Mouse (Mus musculus) MEL (cell line): ENCODE results near the gene Ak7. TPM values are rescaled to one million over a fixed set of nuclear protein-coding genes. Genes with fewer than 3 reads are reported as not detected.

Experiments
- DNase-seq: peaks from one replicate; pipeline ENCODE4 v3.0.0; 2011; ENCODE audit warnings: low read depth, low spot score
- H3K27ac ChIP-seq: 2 replicates; pipeline ENCODE4 v1.5.1; 2012; ENCODE audit warnings: low read depth, mild to moderate bottlenecking, control low read depth, low read length, moderate library complexity; ENCODE audit not compliant: control insufficient read depth
- H3K27me3 ChIP-seq, 2 experiments: fragments of 150-350 bp in 1 of 2; sonication (generic) in 1 of 2; 2 replicates each; pipeline ENCODE4 v1.6.1; 2012; ENCODE audit warnings: low read length in 2 of 2, mild to moderate bottlenecking in 2 of 2, improper control_type of control experiment in 1 of 2, moderate library complexity in 1 of 2; ENCODE audit not compliant: insufficient read depth in 2 of 2, control insufficient read depth in 1 of 2
- H3K36me3 ChIP-seq, 2 experiments: 2 replicates each; pipeline ENCODE4 v1.6.1; 2012 to 2014; ENCODE audit warnings: low read length in 2 of 2, improper control_type of control experiment in 1 of 2, inconsistent platforms in 1 of 2, mild to moderate bottlenecking in 1 of 2; ENCODE audit not compliant: insufficient read depth in 2 of 2, control insufficient read depth in 1 of 2
- H3K4me1 ChIP-seq, 2 experiments: fragments of 150-350 bp in 1 of 2; sonication (generic) in 1 of 2; 2 replicates each; pipeline ENCODE4 v1.6.1; 2012; ENCODE audit warnings: low read length in 2 of 2, improper control_type of control experiment in 1 of 2, mild to moderate bottlenecking in 1 of 2; ENCODE audit not compliant: insufficient read depth in 2 of 2, control insufficient read depth in 1 of 2
- H3K4me3 ChIP-seq, 2 experiments: fragments of 150-350 bp in 1 of 2; sonication (generic) in 1 of 2; 2 replicates each; pipeline ENCODE4 v1.5.1; 2012; ENCODE audit warnings: low read depth in 2 of 2, low read length in 2 of 2, mild to moderate bottlenecking in 2 of 2, moderate library complexity in 2 of 2, control low read depth in 1 of 2, improper control_type of control experiment in 1 of 2; ENCODE audit not compliant: control insufficient read depth in 1 of 2, insufficient read depth in 1 of 2
- H3K79me2 ChIP-seq: 2 replicates; pipeline ENCODE4 v1.6.1; 2012; ENCODE audit warnings: mild to moderate bottlenecking, low read length, moderate library complexity; ENCODE audit not compliant: control insufficient read depth, poor library complexity, insufficient read depth
- H3K9ac ChIP-seq: 2 replicates; pipeline ENCODE4 v1.6.1; 2012; ENCODE audit warnings: low read depth, mild to moderate bottlenecking, control low read depth, low read length, moderate library complexity; ENCODE audit not compliant: control insufficient read depth, poor library complexity, severe bottlenecking
- H3K9me3 ChIP-seq: fragments of 150-350 bp; sonication (generic); replicated peaks from 2 replicates; pipeline ENCODE4 v1.6.1; 2012; ENCODE audit warnings: mild to moderate bottlenecking, low read length, improper control_type of control experiment, moderate library complexity; ENCODE audit not compliant: insufficient read depth
- BHLHE40 ChIP-seq: IDR thresholded peaks from 2 replicates; pipeline ENCODE4 v1.6.1; 2012; ENCODE audit warnings: low read depth, mild to moderate bottlenecking, inconsistent platforms, low read length, improper control_type of control experiment, borderline replicate concordance
- CHD1 ChIP-seq: IDR thresholded peaks from 2 replicates; pipeline ENCODE4 v1.6.1; 2012; ENCODE audit warnings: low read depth, mild to moderate bottlenecking, inconsistent platforms, low read length, improper control_type of control experiment
- CHD2 ChIP-seq: IDR thresholded peaks from 2 replicates; pipeline ENCODE4 v1.6.1; 2011; ENCODE audit warnings: low read length, improper control_type of control experiment
- CTCF ChIP-seq, 3 experiments: IDR thresholded peaks in 2 of 3; conservative IDR thresholded peaks in 1 of 3; 2 replicates each; pipeline ENCODE4 v1.5.1; 2011 to 2012; ENCODE audit warnings: low read length in 3 of 3, low read depth in 2 of 3, mild to moderate bottlenecking in 2 of 3, improper control_type of control experiment in 1 of 3, inconsistent platforms in 1 of 3, mixed read lengths in 1 of 3, moderate library complexity in 1 of 3; ENCODE audit not compliant: control insufficient read depth in 1 of 3, insufficient read depth in 1 of 3, poor library complexity in 1 of 3, severe bottlenecking in 1 of 3
- E2F4 ChIP-seq: IDR thresholded peaks from 2 replicates; pipeline ENCODE4 v1.6.1; 2011; ENCODE audit warnings: low read depth, low read length, improper control_type of control experiment, borderline replicate concordance
- ELF1 ChIP-seq: IDR thresholded peaks from 2 replicates; pipeline ENCODE4 v1.6.1; 2014; ENCODE audit warnings: low read depth, mild to moderate bottlenecking, inconsistent platforms, low read length, improper control_type of control experiment, moderate library complexity
- ETS1 ChIP-seq: IDR thresholded peaks from 2 replicates; pipeline ENCODE4 v1.6.1; 2012; ENCODE audit warnings: low read depth, mild to moderate bottlenecking, inconsistent platforms, low read length, improper control_type of control experiment, moderate library complexity
- GATA1 ChIP-seq: IDR thresholded peaks from 2 replicates; pipeline ENCODE4 v1.6.1; 2011; ENCODE audit warnings: low read depth, low read length, improper control_type of control experiment
- HCFC1 ChIP-seq: IDR thresholded peaks from 2 replicates; pipeline ENCODE4 v1.6.1; 2012; ENCODE audit warnings: low read depth, mild to moderate bottlenecking, inconsistent platforms, low read length, improper control_type of control experiment, moderate library complexity
- JUND ChIP-seq: IDR thresholded peaks from 2 replicates; pipeline ENCODE4 v1.6.1; 2011; ENCODE audit warnings: low read depth, mild to moderate bottlenecking, improper control_type of control experiment, low read length
- KAT2A ChIP-seq: conservative IDR thresholded peaks from 2 replicates; pipeline ENCODE4 v1.6.1; 2012; ENCODE audit warnings: low read depth, low read length, improper control_type of control experiment, inconsistent platforms
- MAFK ChIP-seq: IDR thresholded peaks from 2 replicates; pipeline ENCODE4 v1.6.1; 2011; ENCODE audit warnings: low read depth, mild to moderate bottlenecking, low read length, improper control_type of control experiment, borderline replicate concordance
- MAZ ChIP-seq: IDR thresholded peaks from 2 replicates; pipeline ENCODE4 v1.6.1; 2012; ENCODE audit warnings: low read depth, mild to moderate bottlenecking, inconsistent platforms, low read length, improper control_type of control experiment
- NRF1 ChIP-seq: IDR thresholded peaks from 2 replicates; pipeline ENCODE4 v1.6.1; 2014; ENCODE audit warnings: low read depth, mild to moderate bottlenecking, inconsistent platforms, low read length, improper control_type of control experiment, moderate library complexity; ENCODE audit not compliant: poor library complexity, insufficient read depth, severe bottlenecking
- POLR2A ChIP-seq, 2 experiments: IDR thresholded peaks; 2 replicates each; pipeline ENCODE4 v1.6.1; 2011 to 2012; ENCODE audit warnings: low read length in 2 of 2, mild to moderate bottlenecking in 2 of 2, control low read depth in 1 of 2, improper control_type of control experiment in 1 of 2, low read depth in 1 of 2, moderate library complexity in 1 of 2; ENCODE audit not compliant: control insufficient read depth in 1 of 2, insufficient read depth in 1 of 2, poor library complexity in 1 of 2
- POLR2AphosphoS2 ChIP-seq: IDR thresholded peaks from 2 replicates; pipeline ENCODE4 v1.6.1; 2011; ENCODE audit warnings: low read length, improper control_type of control experiment
- RAD21 ChIP-seq: IDR thresholded peaks from 2 replicates; pipeline ENCODE4 v1.6.1; 2011; ENCODE audit warnings: mild to moderate bottlenecking, low read depth, low read length, improper control_type of control experiment
- RCOR1 ChIP-seq: IDR thresholded peaks from 2 replicates; pipeline ENCODE4 v1.6.1; 2012; ENCODE audit warnings: low read depth, mild to moderate bottlenecking, inconsistent platforms, low read length, improper control_type of control experiment
- SIN3A ChIP-seq: IDR thresholded peaks from 2 replicates; pipeline ENCODE4 v1.6.1; 2012; ENCODE audit warnings: low read length, improper control_type of control experiment, inconsistent platforms
- TCF12 ChIP-seq: IDR thresholded peaks from 2 replicates; pipeline ENCODE4 v1.6.1; 2014; ENCODE audit warnings: low read depth, mild to moderate bottlenecking, inconsistent platforms, low read length, improper control_type of control experiment, moderate library complexity
- UBTF ChIP-seq: IDR thresholded peaks from 2 replicates; pipeline ENCODE4 v1.6.1; 2012; ENCODE audit warnings: low read depth, mild to moderate bottlenecking, inconsistent platforms, low read length, improper control_type of control experiment, moderate library complexity, borderline replicate concordance; ENCODE audit not compliant: insufficient read depth
- ZC3H11A ChIP-seq: IDR thresholded peaks from 2 replicates; pipeline ENCODE4 v1.6.1; 2012; ENCODE audit warnings: low read depth, mild to moderate bottlenecking, inconsistent platforms, low read length, improper control_type of control experiment
- ZKSCAN1 ChIP-seq: IDR thresholded peaks from 2 replicates; pipeline ENCODE4 v1.6.1; 2012; ENCODE audit warnings: low read depth, mild to moderate bottlenecking, inconsistent platforms, low read length, improper control_type of control experiment, moderate library complexity
- ZMIZ1 ChIP-seq: IDR thresholded peaks from 2 replicates; pipeline ENCODE4 v1.6.1; 2012; ENCODE audit warnings: low read depth, mild to moderate bottlenecking, inconsistent platforms, low read length, improper control_type of control experiment, moderate library complexity
- ZNF384 ChIP-seq: IDR thresholded peaks from 2 replicates; pipeline ENCODE4 v1.6.1; 2012; ENCODE audit warnings: low read depth, mild to moderate bottlenecking, inconsistent platforms, low read length, improper control_type of control experiment
- polyA plus RNA-seq, 2 experiments: library from polyadenylated mRNA; stranded (reverse) in 1 of 2; unstranded in 1 of 2; fragments of >175 nt in 1 of 2; fragments of >200 nt in 1 of 2; gene quantifications; 2 replicates each; pipeline versions ENCODE4 v1.2.1 to v1.2.4; 2012; ENCODE audit warnings: low replicate concordance in 2 of 2, low read depth in 1 of 2; ENCODE audit not compliant: insufficient read length in 2 of 2, insufficient read depth in 1 of 2, missing spikeins in 1 of 2
- total RNA-seq: library from RNA; depleted of rRNA; stranded (reverse); fragments of 300-350 nt; gene quantifications from 2 replicates; pipeline ENCODE4 v1.2.3, GENCODE M21; 2012

Ak7 gene
- total and polyA plus RNA-seq, 3 experiments = 0.31 to 0.36 TPM; not detected in 1

GRCm38 (mm10) chr12:105784196-105784999 lies 78.6 kb downstream of the Ak7 start, which contains the start of gene Papola (continued):
- TF ChIP-seq KAT2A = peak; percentile 91
- 0 out of 6 replicates have a peak, but pooled peaks of 1 of the 3 experiments have one; percentile 0 for TF ChIP-seq CTCF (IDR thresholded peaks at IDR 0.05 in 2 of 3, conservative IDR thresholded peaks at IDR 0.05 in 1 of 3; ENCODE audit: control insufficient read depth in 1 of 3, insufficient read depth in 1 of 3, low read depth in 2 of 3, low read length in 3 of 3, poor library complexity in 1 of 3, severe bottlenecking in 1 of 3)
- no peak for TF ChIP-seq ZNF384
- peak; percentile 79; the same call in 1 of the 2 replicates for TF ChIP-seq POLR2AphosphoS2

DNA sequence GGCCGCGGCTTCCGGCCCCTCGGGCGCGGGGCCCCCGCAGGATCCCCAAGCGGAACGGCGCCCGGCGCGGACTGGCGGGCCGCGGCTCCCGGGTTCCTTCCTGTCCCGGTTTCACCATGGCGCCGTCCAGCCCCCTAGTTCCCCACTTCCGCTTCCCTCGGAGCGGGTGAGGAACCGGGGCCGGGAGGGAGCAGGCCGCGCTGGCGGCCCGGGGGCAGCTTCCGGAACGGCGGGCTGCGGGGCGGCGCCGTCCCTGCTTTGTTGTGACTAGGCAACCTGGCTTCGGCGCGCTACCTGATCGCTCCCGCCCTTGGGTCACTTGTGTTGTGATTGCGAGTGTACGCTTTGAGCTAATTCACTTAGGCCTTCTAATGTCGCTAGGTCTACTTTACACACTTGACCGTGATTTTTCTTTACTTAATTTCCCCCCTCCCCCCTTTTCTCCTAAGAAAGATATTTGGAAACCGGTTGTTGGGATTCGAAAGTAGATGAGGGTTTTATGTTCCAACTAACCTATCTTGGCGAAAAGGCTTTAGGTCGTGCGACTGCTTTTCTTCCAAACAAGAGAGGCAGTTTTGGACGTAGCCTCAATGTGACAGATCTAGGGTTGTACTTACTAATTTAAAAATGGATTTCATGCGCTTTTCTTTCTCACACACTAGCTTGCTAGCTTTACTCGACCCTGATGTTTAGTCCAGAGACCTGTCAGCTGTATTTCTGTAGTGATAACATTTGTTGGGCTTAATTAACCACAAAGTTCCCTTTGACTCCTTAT lies 79.4 kb downstream of the Ak7 start:
- DNase-seq = peak; percentile 77
- peak overlapping the region; percentile 96 for H3K9ac ChIP-seq
- no peaks in the 10 kb centered on the region for H3K9me3 ChIP-seq
- peaks cover 51% of the 10 kb centered on the region for H3K79me2 ChIP-seq
- peak overlapping the region; percentile 95 for H3K27ac ChIP-seq
- H3K4me1 ChIP-seq = peaks cover 6% of the 10 kb centered on the region in 2 experiments; a peak in 3 of 4 replicates
- no peaks in the 10 kb centered on the region for H3K27me3 ChIP-seq
- TF ChIP-seq CTCF (IDR thresholded peaks at IDR 0.05 in 2 of 3, conservative IDR thresholded peaks at IDR 0.05 in 1 of 3; ENCODE audit: control insufficient read depth in 1 of 3, insufficient read depth in 1 of 3, low read depth in 2 of 3, low read length in 3 of 3, poor library complexity in 1 of 3, severe bottlenecking in 1 of 3) (no peak), GATA1 (peak; percentile 2; the same call in 1 of the 2 replicates), CHD2 (no peak), NRF1 (no peak), ZKSCAN1 (no peak), JUND (no peak), HCFC1 (no peak), KAT2A (no peak), TCF12 (0 out of 2 replicates have a peak, but pooled peaks have one; percentile 26), ETS1 (0 out of 2 replicates have a peak, but pooled peaks have one; percentile 24), MAZ (peak; percentile 26; the same call in 1 of the 2 replicates), BHLHE40 (no peak), E2F4 (no peak), POLR2AphosphoS2 (no peak), UBTF (0 out of 2 replicates have a peak, but pooled peaks have one; percentile 58), ZMIZ1 (no peak; the same call in 1 of the 2 replicates), ZC3H11A (no peak), RCOR1 (no peak), ELF1 (0 out of 2 replicates have a peak, but pooled peaks have one; percentile 61), RAD21 (no peak), POLR2A (IDR thresholded peaks at IDR 0.05; ENCODE audit: control insufficient read depth in 1 of 2, insufficient read depth in 1 of 2, low read depth in 1 of 2, low read length in 2 of 2, poor library complexity in 1 of 2) (peak in 1 of 2 experiments; percentile 6; a peak in 2 of 4 replicates), CHD1 (no peak), MAFK (no peak), SIN3A (peak; percentile 55; the same call in 1 of the 2 replicates)
- H3K4me3 ChIP-seq = peak overlapping the region; percentile 86 to 96
- H3K36me3 ChIP-seq = peaks cover 17 to 23% of the 10 kb centered on the region in 2 experiments
